Mouse (Mus musculus) kidney, postnatal 0 days (tissue): ENCODE measurements around the gene Slc18a2. TPM values are rescaled to one million over a fixed set of nuclear protein-coding genes. Genes with fewer than 3 reads are reported as not detected.

ENCODE experiments used
- ATAC-seq: fragments of 200-750 bp; cut with Nextera tagmentation; replicated peaks from 2 replicates; pipeline ENCODE4 v1.8.0; 2017; ENCODE audit warnings: low read depth, moderate number of reproducible peaks, moderate TSS enrichment, moderate library complexity; ENCODE audit not compliant: low FRiP score
- DNase-seq: peaks from one replicate; pipeline ENCODE4 v3.0.0-alpha.2; 2016; ENCODE audit warnings: low spot score
- H3K27ac ChIP-seq: fragments of 300-500 bp; sonication (generic); 2 replicates; pipeline ENCODE4 v1.5.1; 2014; ENCODE audit warnings: mild to moderate bottlenecking
- H3K27me3 ChIP-seq: fragments of 300-500 bp; sonication (generic); 2 replicates; pipeline ENCODE4 v1.6.1; 2014; ENCODE audit warnings: low read length, mixed read lengths; ENCODE audit not compliant: insufficient read depth
- H3K36me3 ChIP-seq: fragments of 300-500 bp; sonication (generic); 2 replicates; pipeline ENCODE4 v1.6.1; 2014; ENCODE audit warnings: low read length, mixed read lengths; ENCODE audit not compliant: insufficient read depth
- H3K4me1 ChIP-seq: fragments of 300-500 bp; sonication (generic); replicated peaks from 2 replicates; pipeline ENCODE4 v1.6.1; 2014; ENCODE audit warnings: antibody characterized with exemption, low read length, mixed read lengths; ENCODE audit not compliant: insufficient read depth
- H3K4me2 ChIP-seq: fragments of 300-500 bp; sonication (generic); 2 replicates; pipeline ENCODE4 v1.6.1; 2014; ENCODE audit warnings: mild to moderate bottlenecking, low read length, moderate library complexity, mixed read lengths
- H3K4me3 ChIP-seq: fragments of 300-500 bp; sonication (generic); replicated peaks from 2 replicates; pipeline ENCODE4 v1.5.1; 2014; ENCODE audit warnings: low read depth, low read length
- H3K9ac ChIP-seq: fragments of 300-500 bp; sonication (generic); 2 replicates; pipeline ENCODE4 v1.6.1; 2014; ENCODE audit warnings: low read depth, low read length
- H3K9me3 ChIP-seq: fragments of 300-500 bp; sonication (generic); replicated peaks from 2 replicates; pipeline ENCODE4 v1.6.1; 2016; ENCODE audit warnings: low read length, inconsistent platforms, mixed read lengths
- CTCF ChIP-seq: IDR thresholded peaks from 2 replicates; pipeline ENCODE4 v1.5.1; 2016; ENCODE audit warnings: antibody characterized with exemption, low read depth, mild to moderate bottlenecking, moderate library complexity
- WGBS: fragments of 180-500 bp; shearing (Covaris S2); extraction: QIAGEN DNeasy Blood & Tissue Kit; methylation state at CpG from one replicate; pipeline ENCODE4 v1.1.7; 2014; 5-methylcytosine and 5-hydroxymethylcytosine counted together
- polyA plus RNA-seq: library from polyadenylated mRNA; unstranded; fragments of >200 nt; fragmentation: Nextera tagmentation; extraction: Ambion mirVana; gene quantifications from 2 replicates; pipeline ENCODE4 v1.2.1, GENCODE M21; 2015

Gene Slc18a2
- polyA plus RNA-seq, 1 experiment from 2014 or later, result 4.1 TPM

GRCm38 (mm10) chr19:59289811-59290210 lies 29.1 kb downstream of the Slc18a2 start:
- Histone ChIP-seq H3K27ac (no peak overlapping the region), H3K36me3 (no peaks in the 10 kb centered on the region), H3K9me3 (no peaks in the 10 kb centered on the region), H3K9ac (no peak overlapping the region), H3K4me3 (no peak overlapping the region), H3K4me1 (no peaks in the 10 kb centered on the region), H3K27me3 (no peaks in the 10 kb centered on the region), H3K4me2 (no peak overlapping the region)
- no peak for TF ChIP-seq CTCF
- no peak for ATAC-seq
- WGBS, result 78% methylated on average over 6 of the region's 6 CpGs
- DNase-seq, result peak; percentile 12

- Histone ChIP-seq H3K4me2 (no peak overlapping the region), H3K9me3 (no peaks in the 10 kb centered on the region), H3K27ac (no peak overlapping the region), H3K36me3 (no peaks in the 10 kb centered on the region), H3K4me3 (no peak overlapping the region), H3K9ac (no peak overlapping the region), H3K4me1 (no peaks in the 10 kb centered on the region), H3K27me3 (no peaks in the 10 kb centered on the region)
- no peak for TF ChIP-seq CTCF
- no peak for DNase-seq
- ATAC-seq, result no peak
- WGBS, result 87% methylated on average over 5 of the region's 5 CpGs
Measured at GRCm38 (mm10) chr19:59292183-59292839, 31.6 kb downstream of the Slc18a2 start.

DNA sequence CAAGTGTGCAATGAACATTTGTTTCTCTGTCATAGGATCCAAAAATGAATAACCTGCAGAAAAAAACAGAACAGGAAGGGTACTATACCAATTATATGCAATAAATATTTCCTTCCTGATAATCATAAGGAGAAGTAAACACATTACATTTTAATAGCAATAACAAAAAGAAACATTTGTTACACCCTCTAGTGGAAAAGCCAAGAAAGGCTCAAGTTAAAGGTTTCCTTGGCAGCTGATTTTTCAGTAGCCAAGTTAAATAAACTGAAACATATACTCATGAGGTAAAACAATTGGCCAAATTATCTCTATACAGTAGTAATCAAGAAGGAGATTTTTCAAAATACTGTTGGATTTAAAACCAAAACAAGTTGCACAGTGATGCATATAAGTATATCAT lies 54.6 kb downstream of the Slc18a2 start:
- TF ChIP-seq CTCF, result peak; percentile 46; the same call in 1 of the 2 replicates
- Histone ChIP-seq H3K4me2 (no peak overlapping the region), H3K27me3 (no peaks in the 10 kb centered on the region), H3K4me1 (no peaks in the 10 kb centered on the region), H3K9me3 (no peaks in the 10 kb centered on the region), H3K36me3 (peaks cover 2% of the 10 kb centered on the region), H3K4me3 (no peak overlapping the region), H3K27ac (no peak overlapping the region), H3K9ac (no peak overlapping the region)
- ATAC-seq (no peak), DNase-seq (peak; percentile 24)

DNA sequence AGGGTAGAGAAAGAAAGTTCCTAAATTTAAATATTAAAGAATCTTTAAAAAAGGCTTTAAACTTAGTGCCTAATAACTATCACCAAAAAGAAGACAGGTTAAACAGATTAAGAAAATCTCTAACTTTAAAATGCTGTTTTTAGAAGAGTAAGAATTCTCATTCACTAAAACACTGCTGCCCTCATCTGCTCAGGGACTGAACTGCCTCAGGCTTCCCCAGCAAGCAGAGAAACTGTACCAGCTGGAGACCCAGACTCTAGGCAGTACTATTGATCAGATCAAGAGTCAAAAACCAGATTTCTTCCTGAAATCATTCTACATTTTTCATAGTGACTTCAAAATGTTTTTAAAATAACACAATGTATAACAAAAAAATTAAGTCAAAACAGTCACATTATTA lies 55.9 kb downstream of the Slc18a2 start:
- Histone ChIP-seq H3K4me3 (no peak overlapping the region), H3K27ac (no peak overlapping the region), H3K9ac (no peak overlapping the region), H3K4me2 (no peak overlapping the region), H3K36me3 (peaks cover 2% of the 10 kb centered on the region), H3K4me1 (no peaks in the 10 kb centered on the region), H3K27me3 (no peaks in the 10 kb centered on the region), H3K9me3 (no peaks in the 10 kb centered on the region)
- peak; percentile 70 for TF ChIP-seq CTCF
- ATAC-seq (no peak), DNase-seq (peak; percentile 73)

DNA sequence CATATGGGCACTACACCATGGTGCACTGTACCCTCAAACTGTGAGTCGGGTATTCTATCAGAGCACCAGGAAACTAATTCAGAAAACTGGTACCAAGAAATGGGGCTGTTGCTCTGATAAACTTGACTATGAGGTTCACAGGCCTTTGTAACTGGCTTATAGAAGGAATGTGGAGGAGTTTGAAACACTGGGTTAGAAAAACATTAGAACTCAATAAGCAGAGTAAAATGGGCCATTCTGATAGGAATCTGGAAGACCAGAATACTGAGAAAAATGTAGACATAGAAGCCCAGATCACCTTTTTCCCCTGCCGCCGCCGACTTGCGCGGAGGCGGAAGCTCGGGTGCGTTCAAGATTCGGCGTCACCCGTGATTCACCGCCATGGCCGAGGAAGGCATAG lies 61.3 kb downstream of the Slc18a2 start, which contains the start of gene Rps12-ps3:
TSS of gene Rps12-ps3 (plus strand) at position 301 of the 400 bp plus-strand sequence.
- WGBS, result 93% methylated on average over 9 of the region's 14 CpGs
- Histone ChIP-seq H3K27me3 (no peaks in the 10 kb centered on the region), H3K4me1 (no peaks in the 10 kb centered on the region), H3K4me3 (no peak within 1 kb of the TSS), H3K9me3 (no peaks in the 10 kb centered on the region), H3K4me2 (no peak within 1 kb of the TSS), H3K36me3 (peaks cover 2% of the 10 kb centered on the region; the same call in 1 of the 2 replicates), H3K27ac (no peak within 1 kb of the TSS), H3K9ac (no peak within 1 kb of the TSS)
- no peak for ATAC-seq
- DNase-seq, result no peak
- no peak for TF ChIP-seq CTCF

- Histone ChIP-seq H3K27ac (no peak overlapping the region), H3K36me3 (no peaks in the 10 kb centered on the region), H3K4me1 (no peaks in the 10 kb centered on the region), H3K4me2 (no peak overlapping the region), H3K27me3 (no peaks in the 10 kb centered on the region), H3K4me3 (no peak overlapping the region), H3K9ac (no peak overlapping the region), H3K9me3 (no peaks in the 10 kb centered on the region)
- DNase-seq, result no peak
- TF ChIP-seq CTCF, result no peak
- ATAC-seq, result no peak
Measured at GRCm38 (mm10) chr19:59330816-59331225, 70.1 kb downstream of the Slc18a2 start.

- Histone ChIP-seq H3K9me3 (no peaks in the 10 kb centered on the region), H3K36me3 (no peaks in the 10 kb centered on the region), H3K4me1 (no peaks in the 10 kb centered on the region), H3K4me3 (no peak overlapping the region), H3K27me3 (no peaks in the 10 kb centered on the region), H3K27ac (no peak overlapping the region), H3K4me2 (no peak overlapping the region), H3K9ac (no peak overlapping the region)
- TF ChIP-seq CTCF, result no peak
- WGBS, result 97% methylated on average over 1 of the region's 1 CpGs
- ATAC-seq, result no peak
- DNase-seq, result no peak
Measured at GRCm38 (mm10) chr19:59336655-59337054, 76.0 kb downstream of the Slc18a2 start.
